Mouse (Mus musculus): ENCODE measurements around the gene Cs. TPM values are rescaled to one million over a fixed set of nuclear protein-coding genes. Genes with fewer than 3 reads are reported as not detected.
"Not testable (repeated sequence)": the region's sequence is repeated elsewhere in the genome, so short reads cannot be mapped to it uniquely, and the experiment has no call there.

The Cs gene
- polyA plus RNA-seq (2014; fragmentation: Nextera tagmentation; extraction: Ambion mirVana) = 263 and 278 TPM in 2 replicates

GRCm38 (mm10) chr10:128337306-128338181 is at the start of gene Cs:
TSS of gene Cs (plus strand) at chr10:128337734.
- ATAC-seq (replicated peaks; ENCODE audit: low FRiP score) = peak; percentile 98
- H3K27ac ChIP-seq (ENCODE audit: low read depth, low read length) = peak within 1 kb of the TSS; percentile 88
- H3K4me3 ChIP-seq (ENCODE audit: low read depth, low read length) = peak within 1 kb of the TSS; percentile 87
- peak; percentile 99 for DNase-seq (ENCODE audit: low spot score)
- peak within 1 kb of the TSS; percentile 63 for H3K4me2 ChIP-seq (ENCODE audit: low read depth, low read length, severe bottlenecking)
- H3K9me3 ChIP-seq (ENCODE audit: control insufficient read depth, low read length) = no peaks in the 10 kb centered on the region
- no peaks in the 10 kb centered on the region for H3K27me3 ChIP-seq (ENCODE audit: control insufficient read depth, insufficient read depth, low read length)
- 2% methylated on average over 61 of the region's 61 CpGs for WGBS
- H3K4me1 ChIP-seq (replicated peaks; ENCODE audit: control insufficient read depth, insufficient read depth, low read length) = 0 out of 2 replicates have a peak, but pooled peaks cover 2% of the 10 kb centered on the region
- H3K36me3 ChIP-seq (ENCODE audit: control insufficient read depth, insufficient read depth, low read length) = no peaks in the 10 kb centered on the region
- peak within 1 kb of the TSS; percentile 91 for H3K9ac ChIP-seq (ENCODE audit: low read length)

- not testable (repeated sequence) for H3K36me3 ChIP-seq (ENCODE audit: control insufficient read depth, insufficient read depth, low read length); H3K4me3 ChIP-seq (ENCODE audit: low read depth, low read length); DNase-seq (ENCODE audit: low spot score); H3K27me3 ChIP-seq (ENCODE audit: control insufficient read depth, insufficient read depth, low read length); H3K4me2 ChIP-seq (ENCODE audit: low read depth, low read length, severe bottlenecking); ATAC-seq (replicated peaks; ENCODE audit: low FRiP score); H3K9ac ChIP-seq (ENCODE audit: low read length); H3K4me1 ChIP-seq (replicated peaks; ENCODE audit: control insufficient read depth, insufficient read depth, low read length); H3K9me3 ChIP-seq (ENCODE audit: control insufficient read depth, low read length); H3K27ac ChIP-seq (ENCODE audit: low read depth, low read length)
- 78% methylated on average over 1 of the region's 1 CpGs for WGBS
Measured at GRCm38 (mm10) chr10:128290594-128290993, 46.9 kb upstream of the Cs start.

GRCm38 (mm10) chr10:128296370-128297090 is 41.0 kb upstream of the Cs start:
- no peak for ATAC-seq (replicated peaks; ENCODE audit: low FRiP score)
- WGBS = 76% methylated on average over 13 of the region's 13 CpGs
- no peak overlapping the region for H3K9ac ChIP-seq (ENCODE audit: low read length)
- H3K36me3 ChIP-seq (ENCODE audit: control insufficient read depth, insufficient read depth, low read length) = no peaks in the 10 kb centered on the region
- no peak for DNase-seq (ENCODE audit: low spot score)
- no peak overlapping the region for H3K4me3 ChIP-seq (ENCODE audit: low read depth, low read length)
- no peak overlapping the region for H3K4me2 ChIP-seq (ENCODE audit: low read depth, low read length, severe bottlenecking)
- H3K4me1 ChIP-seq (replicated peaks; ENCODE audit: control insufficient read depth, insufficient read depth, low read length) = no peaks in the 10 kb centered on the region
- H3K9me3 ChIP-seq (ENCODE audit: control insufficient read depth, low read length) = no peaks in the 10 kb centered on the region
- no peak overlapping the region for H3K27ac ChIP-seq (ENCODE audit: low read depth, low read length)
- H3K27me3 ChIP-seq (ENCODE audit: control insufficient read depth, insufficient read depth, low read length) = no peaks in the 10 kb centered on the region

GRCm38 (mm10) chr10:128297221-128297620 is 40.3 kb upstream of the Cs start:
- no peak overlapping the region for H3K4me2 ChIP-seq (ENCODE audit: low read depth, low read length, severe bottlenecking)
- no peaks in the 10 kb centered on the region for H3K36me3 ChIP-seq (ENCODE audit: control insufficient read depth, insufficient read depth, low read length)
- H3K4me3 ChIP-seq (ENCODE audit: low read depth, low read length) = no peak overlapping the region
- H3K4me1 ChIP-seq (replicated peaks; ENCODE audit: control insufficient read depth, insufficient read depth, low read length) = peaks cover under 1% of the 10 kb centered on the region; the same call in 1 of the 2 replicates
- 82% methylated on average over 4 of the region's 4 CpGs for WGBS
- ATAC-seq (replicated peaks; ENCODE audit: low FRiP score) (no peak), DNase-seq (ENCODE audit: low spot score) (no peak)
- H3K27ac ChIP-seq (ENCODE audit: low read depth, low read length) = no peak overlapping the region
- no peaks in the 10 kb centered on the region for H3K9me3 ChIP-seq (ENCODE audit: control insufficient read depth, low read length)
- no peak overlapping the region for H3K9ac ChIP-seq (ENCODE audit: low read length)
- H3K27me3 ChIP-seq (ENCODE audit: control insufficient read depth, insufficient read depth, low read length) = no peaks in the 10 kb centered on the region

GRCm38 (mm10) chr10:128297622-128298021 is 39.9 kb upstream of the Cs start:
- H3K4me2 ChIP-seq (ENCODE audit: low read depth, low read length, severe bottlenecking) = no peak overlapping the region
- WGBS = 87% methylated on average over 11 of the region's 11 CpGs
- ATAC-seq (replicated peaks; ENCODE audit: low FRiP score) (no peak), DNase-seq (ENCODE audit: low spot score) (no peak)
- H3K4me3 ChIP-seq (ENCODE audit: low read depth, low read length) = no peak overlapping the region
- no peak overlapping the region for H3K27ac ChIP-seq (ENCODE audit: low read depth, low read length)
- no peak overlapping the region for H3K9ac ChIP-seq (ENCODE audit: low read length)
- H3K36me3 ChIP-seq (ENCODE audit: control insufficient read depth, insufficient read depth, low read length) = no peaks in the 10 kb centered on the region
- no peaks in the 10 kb centered on the region for H3K27me3 ChIP-seq (ENCODE audit: control insufficient read depth, insufficient read depth, low read length)
- H3K9me3 ChIP-seq (ENCODE audit: control insufficient read depth, low read length) = no peaks in the 10 kb centered on the region
- peaks cover 2% of the 10 kb centered on the region; the same call in 1 of the 2 replicates for H3K4me1 ChIP-seq (replicated peaks; ENCODE audit: control insufficient read depth, insufficient read depth, low read length)

GRCm38 (mm10) chr10:128298243-128298642 is 39.3 kb upstream of the Cs start:
- no peak overlapping the region for H3K4me3 ChIP-seq (ENCODE audit: low read depth, low read length)
- H3K36me3 ChIP-seq (ENCODE audit: control insufficient read depth, insufficient read depth, low read length) = no peaks in the 10 kb centered on the region
- H3K27me3 ChIP-seq (ENCODE audit: control insufficient read depth, insufficient read depth, low read length) = no peaks in the 10 kb centered on the region
- ATAC-seq (replicated peaks; ENCODE audit: low FRiP score) = no peak
- 76% methylated on average over 6 of the region's 6 CpGs for WGBS
- no peak overlapping the region for H3K9ac ChIP-seq (ENCODE audit: low read length)
- DNase-seq (ENCODE audit: low spot score) = no peak
- no peaks in the 10 kb centered on the region for H3K9me3 ChIP-seq (ENCODE audit: control insufficient read depth, low read length)
- H3K4me1 ChIP-seq (replicated peaks; ENCODE audit: control insufficient read depth, insufficient read depth, low read length) = peaks cover 2% of the 10 kb centered on the region; the same call in 1 of the 2 replicates
- no peak overlapping the region for H3K27ac ChIP-seq (ENCODE audit: low read depth, low read length)
- no peak overlapping the region for H3K4me2 ChIP-seq (ENCODE audit: low read depth, low read length, severe bottlenecking)

- no peak for DNase-seq (ENCODE audit: low spot score)
- Histone ChIP-seq H3K4me1 (replicated peaks; ENCODE audit: control insufficient read depth, insufficient read depth, low read length) (peaks cover 2% of the 10 kb centered on the region; the same call in 1 of the 2 replicates), H3K27me3 (ENCODE audit: control insufficient read depth, insufficient read depth, low read length) (no peaks in the 10 kb centered on the region), H3K27ac (ENCODE audit: low read depth, low read length) (no peak within 1 kb of the TSS), H3K4me3 (ENCODE audit: low read depth, low read length) (no peak within 1 kb of the TSS), H3K36me3 (ENCODE audit: control insufficient read depth, insufficient read depth, low read length) (no peaks in the 10 kb centered on the region), H3K9ac (ENCODE audit: low read length) (no peak within 1 kb of the TSS), H3K9me3 (ENCODE audit: control insufficient read depth, low read length) (no peaks in the 10 kb centered on the region), H3K4me2 (ENCODE audit: low read depth, low read length, severe bottlenecking) (no peak within 1 kb of the TSS)
- ATAC-seq (replicated peaks; ENCODE audit: low FRiP score) = no peak
- 82% methylated on average over 11 of the region's 11 CpGs for WGBS
Measured at GRCm38 (mm10) chr10:128298702-128299171, 38.8 kb upstream of the Cs start, which contains the start of gene Il23a. TSS of gene Il23a (minus strand) at chr10:128298752.

- ATAC-seq (replicated peaks; ENCODE audit: low FRiP score) = no peak
- WGBS = 32% methylated on average over 3 of the region's 3 CpGs
- peak overlapping the region; percentile 92 for H3K4me2 ChIP-seq (ENCODE audit: low read depth, low read length, severe bottlenecking)
- no peaks in the 10 kb centered on the region for H3K27me3 ChIP-seq (ENCODE audit: control insufficient read depth, insufficient read depth, low read length)
- peaks cover 9% of the 10 kb centered on the region for H3K4me1 ChIP-seq (replicated peaks; ENCODE audit: control insufficient read depth, insufficient read depth, low read length)
- H3K9me3 ChIP-seq (ENCODE audit: control insufficient read depth, low read length) = no peaks in the 10 kb centered on the region
- H3K36me3 ChIP-seq (ENCODE audit: control insufficient read depth, insufficient read depth, low read length) = no peaks in the 10 kb centered on the region
- DNase-seq (ENCODE audit: low spot score) = no peak
- peak overlapping the region; percentile 91 for H3K9ac ChIP-seq (ENCODE audit: low read length)
- no peak overlapping the region; the same call in 1 of the 2 replicates for H3K27ac ChIP-seq (ENCODE audit: low read depth, low read length)
- H3K4me3 ChIP-seq (ENCODE audit: low read depth, low read length) = peak overlapping the region; percentile 57
Measured at GRCm38 (mm10) chr10:128302357-128302756, 35.2 kb upstream of the Cs start.
